Mouse (Mus musculus): ENCODE data around the gene Pxdn. TPM values are rescaled to one million over a fixed set of nuclear protein-coding genes. Genes with fewer than 3 reads are reported as not detected.

Gene Pxdn
- polyA plus RNA-seq, 1 experiment from 2014 or later: 54.5 TPM

Other genes with a start within 250 kb of the Pxdn start
- gene Tpo, start 195.0 kb downstream of the Pxdn start, polyA plus RNA-seq (2014; fragmentation: Nextera tagmentation; extraction: Ambion mirVana): 0.40 and 0.46 TPM in 2 replicates

Measured in neural tube, embryonic 14.5 days (tissue).